Comparison of ENCODE assay signal across 21 mouse cellular contexts in genomic region chr5:101216837-101217571, GRCm38 (mm10).
"Had no signal": no experiment of that assay in that cellular context is flagged by ENCODE, and none has a peak within 500 bp of the region (broad histone marks: within the 10 kb centered on the region; RNA-seq: fewer than 3 reads in every experiment).

No protein-coding gene starts in this region.

- H3K27me3 ChIP-seq: kidney, embryonic 15.5 days; limb, embryonic 13.5 days; liver, embryonic 12.5 days; liver, embryonic 15.5 days; lung, embryonic 15.5 days; megakaryocyte, embryonic 14.5 days had no signal

- ATAC-seq: liver, embryonic 12.5 days had no signal

- H3K9ac ChIP-seq: kidney, embryonic 15.5 days; limb, embryonic 13.5 days; liver, embryonic 12.5 days; liver, embryonic 15.5 days; lung, embryonic 15.5 days had no signal

- H3K4me1 ChIP-seq: kidney, embryonic 15.5 days; limb, embryonic 10.5 days; liver, embryonic 12.5 days; liver, embryonic 15.5 days; lung, embryonic 15.5 days; megakaryocyte, embryonic 14.5 days had no signal

- H3K4me3 ChIP-seq: kidney, embryonic 15.5 days; layer of hippocampus, adult 2 months; limb, embryonic 10.5 days; limb, embryonic 13.5 days; liver, embryonic 12.5 days; liver, embryonic 15.5 days; lung, embryonic 15.5 days; megakaryocyte, embryonic 14.5 days had no signal

- H3K9me3 ChIP-seq: kidney, embryonic 15.5 days; limb, embryonic 10.5 days; limb, embryonic 13.5 days; liver, embryonic 12.5 days; liver, embryonic 15.5 days; lung, embryonic 15.5 days had no signal

- H3K4me2 ChIP-seq: kidney, embryonic 15.5 days; limb, embryonic 13.5 days; liver, embryonic 12.5 days; liver, embryonic 15.5 days; lung, embryonic 15.5 days; midbrain, embryonic 11.5 days had no signal

- DNase-seq: kidney, postnatal 25 days; layer of hippocampus, adult 9-11 months; liver; lung, adult 18-20 months; lung, postnatal 10 days; lung, postnatal 36 days; midbrain, embryonic 14.5 days; right cerebral cortex, adult 18-20 months; right cerebral cortex, postnatal 14 days; right cerebral cortex, postnatal 4 days; thymus, postnatal 4 days had no signal

- H3K27ac ChIP-seq: kidney, embryonic 15.5 days; layer of hippocampus, adult 2 months; limb, embryonic 10.5 days; limb, embryonic 13.5 days; liver, embryonic 12.5 days; liver, embryonic 15.5 days; lung, embryonic 15.5 days; stomach, postnatal 0 days had no signal

- H3K36me3 ChIP-seq: kidney, embryonic 15.5 days; limb, embryonic 10.5 days; limb, embryonic 13.5 days; liver, embryonic 12.5 days; liver, embryonic 15.5 days; lung, embryonic 15.5 days had no signal
